Mouse (Mus musculus) liver, postnatal 0 days (tissue): Measurements from ENCODE around the gene Erp29. TPM values are rescaled to one million over a fixed set of nuclear protein-coding genes. Genes with fewer than 3 reads are reported as not detected.

ENCODE experiments used
- ATAC-seq: fragments of 200-750 bp; cut with Nextera tagmentation; 2 replicates; pipeline ENCODE4 v1.8.0; 2017; ENCODE audit warnings: mild to moderate bottlenecking, moderate library complexity
- DNase-seq: peaks from one replicate; pipeline ENCODE4 v3.0.0-alpha.2; 2016
- H3K27ac ChIP-seq: fragments of 300-500 bp; sonication (generic); 2 replicates; pipeline ENCODE4 v1.5.1; 2014; ENCODE audit warnings: antibody characterized with exemption, moderate library complexity, mild to moderate bottlenecking, low read depth
- H3K27me3 ChIP-seq: fragments of 300-500 bp; sonication (generic); 2 replicates; pipeline ENCODE4 v1.6.1; 2014; ENCODE audit warnings: low read length, control low read depth, mixed read lengths; ENCODE audit not compliant: insufficient read depth
- H3K36me3 ChIP-seq: fragments of 300-500 bp; sonication (generic); replicated peaks from 2 replicates; pipeline ENCODE4 v1.6.1; 2014; ENCODE audit warnings: mild to moderate bottlenecking, control low read depth, low read length, moderate library complexity, mixed read lengths; ENCODE audit not compliant: insufficient read depth
- H3K4me1 ChIP-seq: fragments of 300-500 bp; sonication (generic); 2 replicates; pipeline ENCODE4 v1.6.1; 2014; ENCODE audit warnings: antibody characterized with exemption, mild to moderate bottlenecking, control low read depth; ENCODE audit not compliant: insufficient read depth
- H3K4me2 ChIP-seq: fragments of 300-500 bp; sonication (generic); 2 replicates; pipeline ENCODE4 v1.6.1; 2014; ENCODE audit warnings: low read depth, mild to moderate bottlenecking, low read length, moderate library complexity, mixed read lengths
- H3K4me3 ChIP-seq: fragments of 300-500 bp; sonication (generic); 2 replicates; pipeline ENCODE4 v1.5.1; 2014; ENCODE audit warnings: low read depth, low read length
- H3K9ac ChIP-seq: fragments of 300-500 bp; sonication (generic); replicated peaks from 2 replicates; pipeline ENCODE4 v1.6.1; 2014; ENCODE audit warnings: mild to moderate bottlenecking, moderate library complexity
- H3K9me3 ChIP-seq: fragments of 300-500 bp; sonication (generic); 2 replicates; pipeline ENCODE4 v1.6.1; 2016; ENCODE audit warnings: mild to moderate bottlenecking, control low read depth, low read length, mixed read lengths
- CTCF ChIP-seq: sonication (generic); IDR thresholded peaks from 2 replicates; pipeline ENCODE4 v1.5.1; 2016; ENCODE audit warnings: antibody characterized with exemption, low read depth
- EP300 ChIP-seq: IDR thresholded peaks from 2 replicates; pipeline ENCODE4 v1.6.1; 2016; ENCODE audit warnings: antibody characterized with exemption, low read depth, mild to moderate bottlenecking
- WGBS: fragments of 180-500 bp; shearing (Covaris S2); extraction: QIAGEN DNeasy Blood & Tissue Kit; methylation state at CpG from one replicate; pipeline ENCODE4 v1.1.7; 2014; ENCODE audit not compliant: insufficient replicate concordance; 5-methylcytosine and 5-hydroxymethylcytosine counted together
- polyA plus RNA-seq: library from polyadenylated mRNA; unstranded; fragments of >200 nt; fragmentation: Nextera tagmentation; extraction: Ambion mirVana; gene quantifications from 2 replicates; pipeline ENCODE4 v1.2.1, GENCODE M21; 2015

Gene Erp29
- polyA plus RNA-seq, 1 experiment from 2014 or later, result 69.4 TPM

DNA sequence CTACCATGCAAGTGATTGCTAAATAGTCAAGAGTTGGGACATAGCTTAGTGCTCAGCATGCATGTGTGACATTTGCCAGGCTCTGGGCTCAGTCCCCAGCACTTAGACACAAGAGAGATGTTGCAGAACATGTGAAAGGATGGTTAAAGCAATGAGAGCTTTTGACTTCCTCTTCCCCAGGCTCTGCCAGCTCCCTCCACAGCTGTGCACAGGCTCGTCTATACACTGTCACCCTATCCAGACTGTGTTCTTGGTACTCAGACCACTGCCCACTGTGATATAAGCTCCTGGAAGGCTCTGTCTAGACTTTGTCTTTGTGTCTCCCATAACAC, 9.8 kb upstream of the Erp29 start:
- WGBS, result 33% methylated on average over 1 of the region's 1 CpGs
- Histone ChIP-seq H3K9ac (no peak overlapping the region), H3K4me3 (no peak overlapping the region), H3K9me3 (no peaks in the 10 kb centered on the region), H3K27me3 (no peaks in the 10 kb centered on the region), H3K4me2 (no peak overlapping the region), H3K27ac (no peak overlapping the region), H3K36me3 (no peaks in the 10 kb centered on the region), H3K4me1 (0 out of 2 replicates have a peak, but pooled peaks cover 3% of the 10 kb centered on the region)
- TF ChIP-seq EP300, result no peak
- TF ChIP-seq CTCF, result no peak
- DNase-seq, result no peak
- ATAC-seq, result peak; percentile 41; the same call in 1 of the 2 replicates

DNA sequence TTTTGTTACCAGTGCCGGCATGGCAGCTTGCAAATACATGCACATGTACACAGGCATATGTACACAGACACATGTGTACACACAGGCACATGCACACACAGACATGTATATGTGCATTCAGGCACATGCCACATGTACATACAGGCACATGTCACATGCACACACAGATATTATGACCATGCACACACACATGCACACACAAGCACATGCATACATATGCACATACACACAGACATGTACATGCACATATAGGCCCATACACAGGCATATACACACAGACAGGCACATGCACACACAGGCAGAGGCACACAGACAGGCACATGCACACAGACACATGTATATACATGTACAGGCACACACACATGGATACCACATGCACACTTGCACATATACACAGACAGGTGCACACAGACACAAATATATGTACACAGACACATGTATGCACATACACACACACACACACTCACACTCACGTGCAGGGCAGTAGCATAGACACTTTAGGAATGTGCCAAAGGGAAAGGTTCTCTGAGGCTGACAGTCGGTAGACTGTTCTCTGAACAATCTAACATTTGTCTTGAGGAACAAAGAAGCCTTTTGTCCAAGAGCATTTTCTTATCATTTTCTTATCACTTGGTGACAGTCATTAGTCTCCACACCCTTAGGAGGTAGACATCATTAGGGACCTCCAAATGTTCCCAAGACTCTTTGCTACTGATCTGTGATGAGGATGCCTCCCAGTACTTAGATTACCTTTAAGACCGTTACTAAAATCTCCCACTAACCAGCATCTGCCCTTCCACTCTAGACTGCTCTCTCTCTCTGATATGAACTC, 9.2 kb upstream of the Erp29 start:
- 48% methylated on average over 4 of the region's 4 CpGs for WGBS
- no peak for TF ChIP-seq EP300
- TF ChIP-seq CTCF, result no peak
- no peaks in the 10 kb centered on the region for H3K27me3 ChIP-seq
- no peak overlapping the region for H3K4me2 ChIP-seq
- no peak overlapping the region for H3K9ac ChIP-seq
- no peaks in the 10 kb centered on the region for H3K36me3 ChIP-seq
- DNase-seq (no peak), ATAC-seq (peak; percentile 33; the same call in 1 of the 2 replicates)
- H3K4me3 ChIP-seq, result no peak overlapping the region
- H3K4me1 ChIP-seq, result 0 out of 2 replicates have a peak, but pooled peaks cover 3% of the 10 kb centered on the region
- H3K27ac ChIP-seq, result no peak overlapping the region
- no peaks in the 10 kb centered on the region for H3K9me3 ChIP-seq

DNA sequence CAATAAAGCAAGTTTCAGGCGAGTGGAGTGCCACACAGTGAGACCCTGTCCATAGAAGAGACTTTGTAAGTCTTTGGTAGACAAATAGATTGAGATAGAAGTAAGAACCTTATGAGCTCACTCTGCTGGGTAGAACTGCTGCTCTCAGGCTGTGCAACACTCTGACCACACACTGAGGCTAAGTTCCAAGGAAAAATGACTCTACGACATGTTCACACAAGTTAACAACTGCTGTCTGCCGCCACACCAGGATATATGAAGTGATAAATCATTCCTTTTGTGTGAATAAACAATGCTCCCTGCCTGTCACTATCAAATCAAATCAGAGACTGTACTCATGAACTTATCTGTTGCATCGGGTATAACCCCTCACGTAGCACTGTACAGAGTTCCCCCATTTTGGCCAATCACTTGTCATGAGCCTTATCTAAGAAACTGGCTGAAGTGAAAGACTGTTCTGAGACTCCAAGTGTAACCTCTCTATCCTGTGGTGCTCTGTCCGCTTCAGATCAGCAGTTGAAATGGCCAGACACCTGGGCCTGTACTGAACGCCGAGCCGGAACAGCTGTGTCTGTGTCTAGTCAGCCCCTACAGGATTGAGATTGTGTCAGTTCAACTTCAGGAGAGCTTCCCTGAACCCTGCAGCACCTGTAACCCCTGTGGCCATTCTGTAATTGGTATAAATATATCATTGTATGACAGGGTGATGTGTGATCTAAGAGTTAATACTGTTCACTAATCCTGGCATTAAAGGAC, 3.4 kb upstream of the Erp29 start:
- 54% methylated on average over 9 of the region's 9 CpGs for WGBS
- no peak for DNase-seq
- Histone ChIP-seq H3K9ac (peak overlapping the region; percentile 5; the same call in 1 of the 2 replicates), H3K27me3 (no peaks in the 10 kb centered on the region), H3K4me1 (peaks cover 20% of the 10 kb centered on the region), H3K36me3 (no peaks in the 10 kb centered on the region), H3K9me3 (no peaks in the 10 kb centered on the region), H3K4me2 (no peak overlapping the region), H3K4me3 (no peak overlapping the region), H3K27ac (no peak overlapping the region)
- TF ChIP-seq CTCF, result no peak
- no peak for TF ChIP-seq EP300
- no peak for ATAC-seq

DNA sequence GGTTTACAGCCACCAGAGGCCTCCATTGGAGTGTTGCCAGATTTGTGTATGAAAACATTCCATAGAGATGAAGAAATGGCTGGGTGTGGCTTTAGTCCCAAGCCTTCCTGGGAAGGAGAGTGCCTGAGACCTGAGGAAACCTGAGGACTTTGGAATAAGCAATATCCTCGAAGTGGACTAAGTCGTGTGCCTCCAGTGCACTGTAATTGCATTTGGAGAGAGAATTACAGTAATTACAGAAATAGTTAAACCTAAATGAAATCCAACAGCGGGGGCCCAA, 2.1 kb upstream of the Erp29 start:
- TF ChIP-seq CTCF (no peak), EP300 (no peak)
- Histone ChIP-seq H3K36me3 (peaks cover 2% of the 10 kb centered on the region; the same call in 1 of the 2 replicates), H3K9me3 (no peaks in the 10 kb centered on the region), H3K27me3 (no peaks in the 10 kb centered on the region), H3K27ac (no peak overlapping the region), H3K9ac (no peak overlapping the region), H3K4me3 (no peak overlapping the region), H3K4me1 (peaks cover 23% of the 10 kb centered on the region), H3K4me2 (no peak overlapping the region)
- DNase-seq (no peak), ATAC-seq (no peak)
- WGBS, result 88% methylated on average over 3 of the region's 3 CpGs

DNA sequence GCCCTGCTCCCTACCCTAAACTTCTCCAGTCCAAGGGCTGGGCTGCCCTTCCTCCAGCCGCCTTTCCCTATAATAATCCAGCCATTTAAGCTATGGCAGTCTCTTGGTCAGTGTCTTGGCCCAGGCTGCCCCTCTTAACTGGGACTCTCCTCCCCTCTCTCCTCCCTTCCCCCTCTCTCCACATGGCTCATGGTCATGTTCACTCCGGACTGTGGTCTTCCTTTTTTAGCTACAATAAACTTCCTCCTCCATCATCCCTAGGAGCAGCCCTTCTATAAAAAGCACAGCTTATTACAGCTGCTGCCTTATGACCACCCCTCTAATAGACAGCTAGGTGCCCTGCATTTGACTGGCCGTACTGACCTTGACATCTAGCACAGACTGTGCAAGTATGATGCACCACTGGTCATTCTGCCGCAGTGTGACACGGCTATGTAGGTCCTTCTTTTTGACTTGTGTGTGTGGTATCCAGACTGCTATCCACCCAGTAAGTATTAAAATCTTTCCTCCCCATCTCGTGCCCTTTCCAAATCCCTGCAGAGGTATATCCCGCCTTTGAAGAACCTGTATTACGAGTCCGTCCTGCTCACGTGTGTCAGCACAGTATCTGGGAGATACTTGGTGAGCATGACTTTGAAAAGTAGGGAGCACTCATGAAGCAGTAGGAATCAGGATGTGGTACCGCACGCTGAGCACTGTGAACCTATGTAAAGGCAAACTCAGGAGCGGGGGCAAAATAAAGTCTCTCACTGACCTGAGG, 1.6 kb upstream of the Erp29 start:
- DNase-seq (no peak), ATAC-seq (no peak)
- TF ChIP-seq EP300 (no peak), CTCF (no peak)
- Histone ChIP-seq H3K9ac (0 out of 2 replicates have a peak overlapping the region, but pooled peaks have one; percentile 9), H3K4me3 (no peak overlapping the region), H3K27me3 (no peaks in the 10 kb centered on the region), H3K9me3 (no peaks in the 10 kb centered on the region), H3K4me2 (peak overlapping the region; percentile 96; the same call in 1 of the 2 replicates), H3K4me1 (peaks cover 23% of the 10 kb centered on the region), H3K36me3 (peaks cover 7% of the 10 kb centered on the region; the same call in 1 of the 2 replicates), H3K27ac (no peak overlapping the region)
- 86% methylated on average over 13 of the region's 13 CpGs for WGBS

DNA sequence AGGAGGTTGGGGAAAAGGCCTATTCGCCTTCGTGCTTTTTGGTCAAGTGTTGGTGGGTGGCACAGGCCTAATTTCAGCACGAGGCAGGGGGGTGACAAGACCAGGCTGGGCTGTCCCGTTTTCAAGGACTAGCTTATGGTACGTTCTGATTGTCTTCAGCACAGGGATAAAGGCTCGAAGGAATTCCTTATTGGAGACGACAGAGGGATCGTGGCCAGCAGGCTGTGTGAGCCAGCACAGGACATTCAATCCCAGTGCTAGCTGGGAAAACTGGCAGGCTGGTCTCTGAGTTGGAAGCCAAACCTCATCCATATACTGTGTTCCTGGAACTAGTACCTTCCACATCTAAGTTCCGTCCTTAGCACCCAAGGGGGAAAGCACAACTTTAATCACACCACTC, 600 bp upstream of the Erp29 start:
- ATAC-seq, result no peak
- Histone ChIP-seq H3K27me3 (no peaks in the 10 kb centered on the region), H3K4me1 (peaks cover 23% of the 10 kb centered on the region), H3K9me3 (no peaks in the 10 kb centered on the region), H3K4me2 (peak overlapping the region; percentile 96), H3K4me3 (peak overlapping the region; percentile 98), H3K9ac (peak overlapping the region; percentile 98), H3K36me3 (peaks cover 18% of the 10 kb centered on the region), H3K27ac (peak overlapping the region; percentile 97)
- WGBS, result 4% methylated on average over 9 of the region's 9 CpGs
- TF ChIP-seq CTCF, result no peak
- TF ChIP-seq EP300, result no peak
- no peak for DNase-seq
